Mouse (Mus musculus) heart, adult 2 months (tissue): ENCODE measurements around the gene Eps8l2.

ENCODE experiments used
- CTCF ChIP-seq: fragments of 200-600 bp; IDR thresholded peaks from 2 replicates; pipeline ENCODE4 v1.8.1; 2022; ENCODE audit warnings: antibody characterized with exemption, mild to moderate bottlenecking, moderate library complexity
- EP300 ChIP-seq: fragments of 200-500 bp; IDR thresholded peaks from 2 replicates; pipeline ENCODE4 v1.6.1; 2011; ENCODE audit warnings: low read depth, low read length, control low read depth; ENCODE audit not compliant: insufficient read depth

GRCm38 (mm10) chr7:141314416-141314815 lies 24.3 kb upstream of the Eps8l2 start:
- TF ChIP-seq CTCF (no peak), EP300 (no peak)
